Mouse (Mus musculus) c-Kit-positive CD71-negative TER-119-negative erythroid progenitor cells, embryonic 14.5 days (primary cell): ENCODE data around the gene Tenm4.

Experiments used
- DNase-seq: peaks from one replicate; pipeline ENCODE4 v3.0.0-alpha.2; 2013; ENCODE audit warnings: low read depth

Tenm4 gene

GRCm38 (mm10) chr7:96170924-96171595, at the start of gene Tenm4:
Tenm4 (plus strand) TSS chr7:96171246.
- no peak for DNase-seq

- no peak for DNase-seq
Measured at GRCm38 (mm10) chr7:96130763-96131162, 40.3 kb upstream of the Tenm4 start.

GRCm38 (mm10) chr7:96131175-96131574, 39.9 kb upstream of the Tenm4 start:
- no peak for DNase-seq

GRCm38 (mm10) chr7:96136497-96136961, 34.5 kb upstream of the Tenm4 start:
- DNase-seq, result no peak

GRCm38 (mm10) chr7:96141876-96142275, 29.2 kb upstream of the Tenm4 start:
- no peak for DNase-seq

- DNase-seq, result no peak
Measured at GRCm38 (mm10) chr7:96142973-96143596, 28.0 kb upstream of the Tenm4 start.

- no peak for DNase-seq
Measured at GRCm38 (mm10) chr7:96147436-96147835, 23.6 kb upstream of the Tenm4 start.

- no peak for DNase-seq
Measured at GRCm38 (mm10) chr7:96148191-96148590, 22.9 kb upstream of the Tenm4 start.

GRCm38 (mm10) chr7:96151277-96151676, 19.8 kb upstream of the Tenm4 start:
- DNase-seq, result peak; percentile 42

- no peak for DNase-seq
Measured at GRCm38 (mm10) chr7:96151961-96152360, 19.1 kb upstream of the Tenm4 start.

- DNase-seq, result no peak
Measured at GRCm38 (mm10) chr7:96152431-96152830, 18.6 kb upstream of the Tenm4 start.

GRCm38 (mm10) chr7:96152924-96153359, 18.1 kb upstream of the Tenm4 start:
- peak; percentile 18 for DNase-seq

GRCm38 (mm10) chr7:96154025-96154424, 17.0 kb upstream of the Tenm4 start:
- DNase-seq, result no peak

- DNase-seq, result no peak
Measured at GRCm38 (mm10) chr7:96156481-96157255, 14.4 kb upstream of the Tenm4 start.

- DNase-seq, result no peak
Measured at GRCm38 (mm10) chr7:96164141-96164540, 6.9 kb upstream of the Tenm4 start.

GRCm38 (mm10) chr7:96168921-96169320, 2.1 kb upstream of the Tenm4 start:
- DNase-seq, result no peak

- DNase-seq, result no peak
Measured at GRCm38 (mm10) chr7:96171596-96172563, 834 bp downstream of the Tenm4 start.

GRCm38 (mm10) chr7:96176781-96177180, 5.7 kb downstream of the Tenm4 start:
- no peak for DNase-seq

GRCm38 (mm10) chr7:96181751-96182150, 10.7 kb downstream of the Tenm4 start:
- no peak for DNase-seq

- DNase-seq, result no peak
Measured at GRCm38 (mm10) chr7:96183195-96183594, 12.1 kb downstream of the Tenm4 start.

- no peak for DNase-seq
Measured at GRCm38 (mm10) chr7:96185411-96185810, 14.4 kb downstream of the Tenm4 start.
